Mouse (Mus musculus) stomach, postnatal 0 days (tissue): Measurements from ENCODE around the gene Plxnd1.

Experiments
- CTCF ChIP-seq: IDR thresholded peaks from 2 replicates; pipeline ENCODE4 v1.5.1; 2016; ENCODE audit warnings: antibody characterized with exemption, low read depth, mild to moderate bottlenecking, moderate library complexity
- EP300 ChIP-seq: optimal IDR thresholded peaks from 2 replicates; pipeline ENCODE3; 2016; ENCODE audit warnings: antibody characterized with exemption

DNA sequence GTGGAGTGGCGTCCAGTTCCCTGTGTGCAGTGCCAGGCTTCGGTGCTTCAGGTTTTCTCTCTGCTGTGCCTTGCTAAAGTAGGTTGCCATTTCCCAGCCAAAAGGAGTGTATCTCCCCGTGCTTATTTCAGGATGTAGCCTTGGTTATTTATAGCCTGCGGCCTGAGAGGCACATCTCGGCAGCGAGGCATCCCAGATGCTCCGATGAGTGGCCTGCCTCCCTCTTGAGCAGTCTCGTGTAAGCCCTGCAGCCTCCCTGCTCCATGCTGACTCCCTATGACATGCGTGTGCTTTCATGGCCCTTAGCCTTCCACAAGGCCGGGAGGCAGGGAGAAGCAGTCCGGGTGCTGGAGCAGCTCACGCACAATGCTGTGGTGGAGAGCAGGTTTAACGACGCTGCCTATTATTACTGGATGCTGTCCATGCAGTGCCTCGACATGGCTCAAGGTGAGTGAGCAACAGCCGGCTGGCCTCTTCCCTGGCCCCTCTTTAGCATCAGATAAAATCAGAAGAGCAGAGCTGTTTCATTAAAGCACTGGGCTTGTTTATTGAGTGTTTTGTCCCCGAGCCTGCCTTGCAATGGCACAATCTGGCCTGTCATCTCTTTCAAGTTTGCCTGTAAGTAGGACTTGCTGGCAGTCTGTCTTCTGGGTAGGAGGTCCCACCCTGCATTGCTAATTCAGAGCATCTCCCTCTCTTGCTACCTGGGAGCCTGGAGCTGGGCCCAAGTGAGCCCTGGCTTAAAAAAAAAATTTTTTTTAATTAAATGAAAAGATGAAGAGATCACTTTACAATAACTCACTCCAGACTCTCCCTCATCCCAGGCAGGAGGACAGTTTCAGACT, 79.0 kb downstream of the Plxnd1 start:
- TF ChIP-seq CTCF (no peak), EP300 (no peak)
